Mouse (Mus musculus) E14TG2a.4 (cell line): ENCODE data around the gene Ccser1.

ENCODE experiments used
- CTCF ChIP-seq: conservative IDR thresholded peaks from 2 replicates; pipeline ENCODE4 v1.5.1; 2014; ENCODE audit warnings: low read length
- NANOG ChIP-seq: IDR thresholded peaks from 2 replicates; pipeline ENCODE4 v1.6.1; 2014; ENCODE audit warnings: borderline replicate concordance, low read length, mixed read lengths
- POU5F1 ChIP-seq: IDR thresholded peaks from 2 replicates; pipeline ENCODE4 v1.6.1; 2014; ENCODE audit warnings: low read length, borderline replicate concordance

DNA sequence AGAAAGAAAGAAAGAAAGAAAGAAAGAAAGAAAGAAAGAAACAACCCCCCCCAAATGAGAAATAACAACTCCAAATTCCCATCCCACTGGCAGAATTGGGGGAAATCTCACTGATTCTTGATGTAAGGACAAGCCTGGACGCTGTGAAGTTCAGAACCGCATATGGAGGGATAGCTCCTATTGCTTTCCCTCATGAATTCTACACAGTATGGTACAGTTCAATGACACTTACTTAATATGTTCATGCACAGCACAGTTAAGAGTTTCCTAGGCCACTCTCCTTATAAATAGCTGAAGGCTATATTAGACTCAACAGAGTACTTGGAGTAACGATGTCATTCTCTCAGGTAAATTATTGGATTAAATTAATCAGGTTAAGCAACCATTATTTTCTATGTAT, 1138.5 kb downstream of the Ccser1 start:
- TF ChIP-seq CTCF (no peak), NANOG (no peak), POU5F1 (no peak)
